Mouse (Mus musculus): ENCODE data around the gene Gm42417. TPM values are rescaled to one million over a fixed set of nuclear protein-coding genes. Genes with fewer than 3 reads are reported as not detected.

Gene Gm42417
- polyA plus RNA-seq, 1 experiment from 2014 or later = not detected

DNA sequence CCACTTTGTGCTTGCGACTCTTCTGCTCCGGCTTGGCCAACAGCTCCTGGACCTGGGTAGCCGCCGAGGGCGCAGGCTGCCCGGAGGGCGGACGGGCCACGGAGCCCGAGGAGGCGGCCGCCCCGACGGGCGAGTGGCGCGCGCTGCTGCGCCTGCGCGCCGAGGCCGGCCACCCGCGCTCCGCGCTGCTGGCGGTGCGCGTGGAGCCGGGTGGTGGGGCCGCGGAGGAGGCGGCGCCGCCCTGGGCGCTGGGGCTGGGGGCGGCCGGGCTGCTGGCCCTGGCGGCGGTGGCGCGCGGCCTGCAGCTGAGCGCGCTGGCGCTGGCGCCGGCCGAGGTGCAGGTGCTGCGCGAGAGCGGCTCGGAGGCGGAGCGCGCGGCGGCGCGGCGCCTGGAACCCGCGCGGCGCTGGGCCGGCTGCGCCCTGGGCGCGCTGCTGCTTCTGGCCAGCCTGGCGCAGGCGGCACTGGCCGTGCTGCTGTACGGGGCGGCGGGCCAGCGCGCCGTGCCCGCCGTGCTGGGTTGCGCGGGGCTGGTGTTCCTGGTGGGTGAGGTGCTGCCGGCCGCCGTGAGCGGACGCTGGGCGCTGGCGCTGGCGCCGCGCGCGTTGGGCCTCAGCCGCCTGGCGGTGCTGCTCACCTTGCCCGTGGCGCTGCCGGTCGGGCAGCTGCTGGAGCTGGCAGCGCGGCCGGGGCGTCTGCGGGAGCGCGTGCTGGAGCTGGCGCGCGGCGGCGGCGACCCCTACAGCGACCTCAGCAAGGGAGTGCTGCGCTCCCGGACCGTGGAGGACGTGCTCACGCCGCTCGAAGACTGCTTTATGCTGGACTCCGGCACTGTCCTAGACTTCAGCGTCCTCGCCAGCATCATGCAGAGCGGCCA is 26.9 kb downstream of the Gm42417 start:
- Histone ChIP-seq H3K4me2 (ENCODE audit: low read length) (peak overlapping the region; percentile 91), H3K36me3 (ENCODE audit: control insufficient read depth, insufficient read depth, low read length) (peaks cover 7% of the 10 kb centered on the region), H3K9ac (ENCODE audit: low read length) (peak overlapping the region; percentile 74), H3K27me3 (replicated peaks; ENCODE audit: control insufficient read depth, insufficient read depth, low read length) (no peaks in the 10 kb centered on the region), H3K4me3 (ENCODE audit: low read depth, low read length) (peak overlapping the region; percentile 96), H3K9me3 (ENCODE audit: control insufficient read depth, low read length) (no peaks in the 10 kb centered on the region), H3K27ac (ENCODE audit: low read depth) (peak overlapping the region; percentile 96), H3K4me1 (replicated peaks; ENCODE audit: control insufficient read depth, insufficient read depth, low read length) (peaks cover 14% of the 10 kb centered on the region)
- ATAC-seq (replicated peaks; ENCODE audit: low FRiP score, low TSS enrichment, low read depth) (peak; percentile 63), DNase-seq (ENCODE audit: low spot score) (peak; percentile 77)
- under 1% methylated on average over 73 of the region's 126 CpGs for WGBS

DNA sequence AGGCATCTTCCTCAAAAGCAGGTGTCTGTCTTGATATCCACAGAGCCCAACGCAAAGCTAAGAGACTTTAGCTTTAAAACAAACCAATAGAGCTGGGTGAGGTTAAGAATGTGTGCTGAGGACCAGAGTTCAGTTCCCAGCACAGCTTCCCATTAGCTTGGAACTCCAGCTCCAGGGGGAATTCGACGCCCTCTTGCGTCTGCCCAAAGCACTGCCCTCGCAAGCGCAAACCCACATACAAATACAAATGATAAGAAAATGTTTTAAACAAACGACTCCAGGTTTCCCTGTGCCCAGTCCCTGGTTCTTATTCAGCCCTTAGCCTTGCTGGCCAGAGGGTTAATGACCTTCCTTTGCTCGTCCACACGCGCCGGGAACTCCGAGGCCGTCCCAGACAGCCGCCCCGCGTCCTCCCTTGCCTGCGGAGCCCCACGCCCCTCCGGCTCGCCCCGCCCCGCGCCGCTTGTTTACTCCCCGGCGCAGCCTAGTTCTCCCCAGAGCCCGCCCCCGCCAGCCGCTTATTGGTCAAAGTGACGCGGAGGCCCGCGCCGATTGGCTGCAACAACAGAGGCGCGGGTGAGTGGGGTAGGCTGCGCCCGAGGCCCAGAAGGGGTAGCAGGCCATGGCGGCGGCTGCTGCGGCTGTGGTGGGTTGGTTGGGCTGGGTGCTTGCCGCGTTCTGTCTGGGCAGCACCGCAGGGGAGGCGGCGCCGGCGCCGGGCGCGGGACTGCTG is 27.8 kb downstream of the Gm42417 start, which contains the start of gene Cnnm3:
Gene Cnnm3, plus strand, starts transcription at position 579 of the 733 bp plus-strand sequence.
- Histone ChIP-seq H3K36me3 (ENCODE audit: control insufficient read depth, insufficient read depth, low read length) (peaks cover 13% of the 10 kb centered on the region), H3K27me3 (replicated peaks; ENCODE audit: control insufficient read depth, insufficient read depth, low read length) (no peaks in the 10 kb centered on the region), H3K27ac (ENCODE audit: low read depth) (peak within 1 kb of the TSS; percentile 96), H3K4me2 (ENCODE audit: low read length) (peak within 1 kb of the TSS; percentile 91), H3K9me3 (ENCODE audit: control insufficient read depth, low read length) (no peaks in the 10 kb centered on the region), H3K9ac (ENCODE audit: low read length) (peak within 1 kb of the TSS; percentile 74), H3K4me1 (replicated peaks; ENCODE audit: control insufficient read depth, insufficient read depth, low read length) (peaks cover 14% of the 10 kb centered on the region), H3K4me3 (ENCODE audit: low read depth, low read length) (peak within 1 kb of the TSS; percentile 96)
- WGBS = 2% methylated on average over 47 of the region's 51 CpGs
- DNase-seq (ENCODE audit: low spot score) = peak; percentile 100
- peak; percentile 98 for ATAC-seq (replicated peaks; ENCODE audit: low FRiP score, low TSS enrichment, low read depth)

DNA sequence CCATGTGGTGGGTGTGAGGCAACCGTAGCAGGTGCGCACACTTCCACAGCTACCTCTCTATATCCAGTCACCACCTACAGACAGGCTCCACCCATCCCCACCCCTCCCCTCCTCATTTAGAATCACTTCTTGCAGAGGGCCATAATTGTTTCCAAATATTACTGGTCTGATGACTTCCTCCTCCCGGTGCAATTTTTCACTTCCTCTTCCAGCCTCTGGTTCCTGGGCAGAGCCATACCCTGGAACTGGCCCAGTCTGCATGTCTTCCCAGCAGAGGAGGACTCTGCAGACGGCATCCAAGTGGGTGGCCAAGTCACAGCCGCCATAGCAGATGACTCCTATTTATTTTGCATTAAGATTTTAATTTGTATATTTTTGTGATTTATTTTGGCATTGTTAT is 31.0 kb downstream of the Gm42417 start:
- Histone ChIP-seq H3K27me3 (replicated peaks; ENCODE audit: control insufficient read depth, insufficient read depth, low read length) (no peaks in the 10 kb centered on the region), H3K4me1 (replicated peaks; ENCODE audit: control insufficient read depth, insufficient read depth, low read length) (peaks cover 4% of the 10 kb centered on the region), H3K9me3 (ENCODE audit: control insufficient read depth, low read length) (no peaks in the 10 kb centered on the region), H3K9ac (ENCODE audit: low read length) (no peak overlapping the region), H3K27ac (ENCODE audit: low read depth) (no peak overlapping the region), H3K36me3 (ENCODE audit: control insufficient read depth, insufficient read depth, low read length) (peaks cover 21% of the 10 kb centered on the region; the same call in 1 of the 2 replicates), H3K4me2 (ENCODE audit: low read length) (no peak overlapping the region), H3K4me3 (ENCODE audit: low read depth, low read length) (no peak overlapping the region)
- 75% methylated on average over 5 of the region's 5 CpGs for WGBS
- ATAC-seq (replicated peaks; ENCODE audit: low FRiP score, low TSS enrichment, low read depth) (no peak), DNase-seq (ENCODE audit: low spot score) (no peak)

DNA sequence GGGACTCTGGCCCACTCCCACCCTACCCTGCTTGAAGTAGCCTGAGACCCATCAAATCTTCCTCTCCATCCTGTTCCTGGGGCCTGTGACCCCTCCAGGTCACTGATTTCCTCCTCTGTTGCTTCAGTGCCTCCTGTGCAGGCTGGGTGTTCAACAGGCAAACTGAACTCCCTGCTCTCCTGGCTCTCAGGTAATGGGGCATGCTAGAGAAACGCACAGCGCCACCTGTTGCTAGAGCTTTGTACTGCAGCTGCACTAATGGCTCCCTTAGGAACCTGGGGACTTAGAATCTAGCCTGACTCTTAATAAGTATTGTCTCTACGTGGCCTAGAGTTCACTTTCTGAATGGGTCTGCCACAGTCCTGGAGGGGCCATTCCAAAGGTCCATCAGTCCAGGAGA is 38.0 kb downstream of the Gm42417 start:
- Histone ChIP-seq H3K4me2 (ENCODE audit: low read length) (no peak overlapping the region), H3K4me1 (replicated peaks; ENCODE audit: control insufficient read depth, insufficient read depth, low read length) (no peaks in the 10 kb centered on the region), H3K36me3 (ENCODE audit: control insufficient read depth, insufficient read depth, low read length) (peaks cover 41% of the 10 kb centered on the region), H3K27ac (ENCODE audit: low read depth) (no peak overlapping the region), H3K4me3 (ENCODE audit: low read depth, low read length) (no peak overlapping the region), H3K27me3 (replicated peaks; ENCODE audit: control insufficient read depth, insufficient read depth, low read length) (no peaks in the 10 kb centered on the region), H3K9ac (ENCODE audit: low read length) (no peak overlapping the region), H3K9me3 (ENCODE audit: control insufficient read depth, low read length) (no peaks in the 10 kb centered on the region)
- WGBS = 11% methylated on average over 3 of the region's 3 CpGs
- DNase-seq (ENCODE audit: low spot score) (peak; percentile 93), ATAC-seq (replicated peaks; ENCODE audit: low FRiP score, low TSS enrichment, low read depth) (peak; percentile 26; the same call in 1 of the 2 replicates)

DNA sequence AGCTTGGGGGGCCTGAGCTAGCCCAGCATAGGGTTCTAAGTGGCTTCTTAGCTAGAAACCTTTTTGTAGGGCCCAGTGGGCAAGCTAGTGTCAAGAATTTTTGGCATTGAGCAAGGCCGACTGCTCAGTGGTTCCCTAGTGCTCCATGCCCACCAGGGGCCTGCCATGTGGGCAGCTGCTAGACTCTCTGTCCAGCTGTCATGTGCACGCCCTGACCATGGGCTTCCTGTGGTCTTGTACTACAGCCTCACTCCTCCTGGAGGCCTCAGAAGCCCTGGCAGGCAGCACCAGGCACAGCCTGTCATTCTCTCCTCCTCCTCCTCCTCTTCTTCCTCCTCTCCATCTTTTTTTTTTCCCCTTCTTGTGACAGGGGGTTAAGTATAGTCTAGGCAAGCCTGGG is 41.9 kb downstream of the Gm42417 start:
- ATAC-seq (replicated peaks; ENCODE audit: low FRiP score, low TSS enrichment, low read depth) (no peak), DNase-seq (ENCODE audit: low spot score) (no peak)
- WGBS = 79% methylated on average over 2 of the region's 2 CpGs
- Histone ChIP-seq H3K9ac (ENCODE audit: low read length) (no peak overlapping the region), H3K4me1 (replicated peaks; ENCODE audit: control insufficient read depth, insufficient read depth, low read length) (peaks cover 11% of the 10 kb centered on the region; the same call in 1 of the 2 replicates), H3K4me3 (ENCODE audit: low read depth, low read length) (no peak overlapping the region), H3K9me3 (ENCODE audit: control insufficient read depth, low read length) (no peaks in the 10 kb centered on the region), H3K27me3 (replicated peaks; ENCODE audit: control insufficient read depth, insufficient read depth, low read length) (no peaks in the 10 kb centered on the region), H3K4me2 (ENCODE audit: low read length) (no peak overlapping the region), H3K27ac (ENCODE audit: low read depth) (no peak overlapping the region), H3K36me3 (ENCODE audit: control insufficient read depth, insufficient read depth, low read length) (peaks cover 27% of the 10 kb centered on the region)

DNA sequence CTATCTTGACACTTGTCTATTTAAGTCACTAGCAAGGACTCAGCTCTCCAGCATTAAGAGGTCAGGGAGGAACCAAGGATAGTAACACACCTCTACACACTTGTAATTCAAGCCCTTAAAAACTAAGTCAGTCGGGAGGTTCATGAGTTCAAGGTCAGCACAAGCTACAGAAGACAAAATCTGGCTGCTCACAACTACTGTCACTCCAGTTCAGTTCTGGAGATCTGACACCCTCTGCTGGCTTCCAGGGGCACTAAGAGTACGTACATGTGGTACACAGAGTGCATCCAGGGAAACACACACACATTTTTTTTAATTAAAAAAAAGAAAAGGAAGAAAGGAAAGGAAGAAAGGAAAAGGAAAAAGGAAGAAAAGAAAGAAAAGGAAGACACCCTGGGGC is 42.5 kb downstream of the Gm42417 start:
- peaks cover 23% of the 10 kb centered on the region for H3K36me3 ChIP-seq (ENCODE audit: control insufficient read depth, insufficient read depth, low read length)
- no peak overlapping the region for H3K4me3 ChIP-seq (ENCODE audit: low read depth, low read length)
- DNase-seq (ENCODE audit: low spot score) = no peak
- no peak for ATAC-seq (replicated peaks; ENCODE audit: low FRiP score, low TSS enrichment, low read depth)
- H3K27ac ChIP-seq (ENCODE audit: low read depth) = no peak overlapping the region
- no peak overlapping the region for H3K4me2 ChIP-seq (ENCODE audit: low read length)
- peaks cover 15% of the 10 kb centered on the region; the same call in 1 of the 2 replicates for H3K4me1 ChIP-seq (replicated peaks; ENCODE audit: control insufficient read depth, insufficient read depth, low read length)
- H3K27me3 ChIP-seq (replicated peaks; ENCODE audit: control insufficient read depth, insufficient read depth, low read length) = no peaks in the 10 kb centered on the region
- 43% methylated on average over 2 of the region's 2 CpGs for WGBS
- H3K9ac ChIP-seq (ENCODE audit: low read length) = no peak overlapping the region
- no peaks in the 10 kb centered on the region for H3K9me3 ChIP-seq (ENCODE audit: control insufficient read depth, low read length)

DNA sequence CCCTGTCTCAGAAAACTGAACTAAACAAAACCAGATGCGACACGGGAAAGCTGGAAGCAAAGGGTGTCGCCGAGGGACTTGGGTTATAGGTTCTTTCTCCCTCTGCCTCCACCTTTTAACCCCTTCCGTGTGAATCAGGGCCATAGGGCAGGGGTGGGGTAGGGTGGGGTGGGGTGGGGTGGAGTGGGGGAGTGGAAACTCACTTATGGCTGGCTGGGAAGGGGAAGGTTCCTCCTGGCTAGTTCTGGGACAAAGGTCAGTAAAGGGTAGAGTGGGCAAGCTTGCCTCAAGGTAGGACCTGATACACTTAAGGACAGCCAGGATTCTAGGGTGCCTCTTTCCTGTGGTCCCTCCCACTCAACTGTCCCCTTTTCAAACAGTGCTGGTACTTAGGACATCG is 45.9 kb downstream of the Gm42417 start:
- no peak for ATAC-seq (replicated peaks; ENCODE audit: low FRiP score, low TSS enrichment, low read depth)
- H3K4me1 ChIP-seq (replicated peaks; ENCODE audit: control insufficient read depth, insufficient read depth, low read length) = peaks cover 15% of the 10 kb centered on the region; the same call in 1 of the 2 replicates
- H3K36me3 ChIP-seq (ENCODE audit: control insufficient read depth, insufficient read depth, low read length) = peaks cover 5% of the 10 kb centered on the region
- WGBS = 64% methylated on average over 6 of the region's 6 CpGs
- no peaks in the 10 kb centered on the region for H3K27me3 ChIP-seq (replicated peaks; ENCODE audit: control insufficient read depth, insufficient read depth, low read length)
- no peak overlapping the region for H3K4me3 ChIP-seq (ENCODE audit: low read depth, low read length)
- H3K9me3 ChIP-seq (ENCODE audit: control insufficient read depth, low read length) = no peaks in the 10 kb centered on the region
- no peak overlapping the region for H3K27ac ChIP-seq (ENCODE audit: low read depth)
- DNase-seq (ENCODE audit: low spot score) = no peak
- no peak overlapping the region for H3K4me2 ChIP-seq (ENCODE audit: low read length)
- no peak overlapping the region for H3K9ac ChIP-seq (ENCODE audit: low read length)

DNA sequence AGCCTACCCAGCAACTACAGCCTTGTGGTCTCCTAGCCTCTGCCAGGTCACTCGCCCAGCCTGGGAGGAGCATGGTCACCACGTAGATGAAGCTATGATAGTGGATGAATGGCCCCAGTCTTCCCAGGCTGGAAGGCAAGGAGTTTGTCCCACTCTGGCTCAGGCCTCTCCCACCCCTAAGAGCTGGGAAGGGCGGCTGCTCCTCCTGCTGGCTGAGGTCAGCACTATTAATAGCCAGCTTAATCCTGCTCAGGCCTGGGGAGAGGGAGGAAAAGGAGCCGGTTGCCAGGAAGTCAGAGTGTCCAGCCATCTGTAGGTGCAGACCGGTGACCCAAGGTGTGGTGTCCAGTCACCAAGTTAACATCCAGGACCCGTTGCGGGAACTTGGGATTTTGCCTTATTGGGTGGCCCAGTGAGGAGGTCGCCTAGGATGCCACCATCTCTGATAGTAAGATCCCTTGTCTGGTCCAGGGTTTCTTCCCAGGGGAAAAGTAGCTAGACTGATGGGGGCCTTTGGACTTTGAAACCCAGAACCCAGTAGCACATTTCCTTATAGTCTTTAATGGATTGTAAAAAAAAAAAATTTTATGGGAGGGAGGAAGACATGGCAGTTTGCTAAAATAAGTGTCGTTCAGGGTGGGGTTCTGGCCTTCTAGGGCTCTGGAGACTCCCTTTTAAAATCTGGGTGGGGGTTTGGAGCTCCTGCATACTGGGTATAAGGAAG is 46.7 kb downstream of the Gm42417 start:
- H3K9me3 ChIP-seq (ENCODE audit: control insufficient read depth, low read length) = no peaks in the 10 kb centered on the region
- DNase-seq (ENCODE audit: low spot score) (peak; percentile 75), ATAC-seq (replicated peaks; ENCODE audit: low FRiP score, low TSS enrichment, low read depth) (peak; percentile 84)
- H3K4me3 ChIP-seq (ENCODE audit: low read depth, low read length) = no peak overlapping the region
- H3K27ac ChIP-seq (ENCODE audit: low read depth) = 0 out of 2 replicates have a peak overlapping the region, but pooled peaks have one; percentile 27
- H3K4me1 ChIP-seq (replicated peaks; ENCODE audit: control insufficient read depth, insufficient read depth, low read length) = peaks cover 15% of the 10 kb centered on the region; the same call in 1 of the 2 replicates
- H3K27me3 ChIP-seq (replicated peaks; ENCODE audit: control insufficient read depth, insufficient read depth, low read length) = no peaks in the 10 kb centered on the region
- H3K36me3 ChIP-seq (ENCODE audit: control insufficient read depth, insufficient read depth, low read length) = no peaks in the 10 kb centered on the region
- no peak overlapping the region for H3K9ac ChIP-seq (ENCODE audit: low read length)
- 48% methylated on average over 9 of the region's 9 CpGs for WGBS
- no peak overlapping the region for H3K4me2 ChIP-seq (ENCODE audit: low read length)

All from intestine, embryonic 14.5 days (tissue).